Mouse (Mus musculus): ENCODE measurements around the gene Fbxo22. TPM values are rescaled to one million over a fixed set of nuclear protein-coding genes. Genes with fewer than 3 reads are reported as not detected.
A peak's percentile ranks its signal among the peaks of the same experiment; 100 is the strongest.
"Not testable (repeated sequence)": the region's sequence is repeated elsewhere in the genome, so short reads cannot be mapped to it uniquely, and the experiment has no call there.

The Fbxo22 gene
- polyA plus RNA-seq, 1 experiment from 2014 or later: 69.5 TPM

GRCm38 (mm10) chr9:55232586-55232985, 23.9 kb downstream of the Fbxo22 start:
- whole genome bisulfite sequencing: 92% methylated on average over 7 of the region's 7 CpGs
- H3K27ac ChIP-seq (ENCODE audit: low read length): no peak overlapping the region
- H3K9ac ChIP-seq (replicated peaks; ENCODE audit: low read length): no peak overlapping the region
- no peak for ATAC-seq (ENCODE audit: low FRiP score, low TSS enrichment)
- H3K4me2 ChIP-seq (replicated peaks; ENCODE audit: low read depth, low read length): no peak overlapping the region
- H3K4me3 ChIP-seq (ENCODE audit: low read length): no peak overlapping the region
- no peaks in the 10 kb centered on the region for H3K36me3 ChIP-seq (ENCODE audit: insufficient read depth, low read length)
- H3K4me1 ChIP-seq (ENCODE audit: insufficient read depth, low read length): no peaks in the 10 kb centered on the region
- H3K27me3 ChIP-seq (ENCODE audit: insufficient read depth, low read length): no peaks in the 10 kb centered on the region
- H3K9me3 ChIP-seq (ENCODE audit: low read length): 0 out of 2 replicates have a peak, but pooled peaks cover 3% of the 10 kb centered on the region

GRCm38 (mm10) chr9:55233076-55233475, 24.4 kb downstream of the Fbxo22 start:
- WGBS: 48% methylated on average over 11 of the region's 11 CpGs

GRCm38 (mm10) chr9:55236235-55237165, 27.8 kb downstream of the Fbxo22 start:
- Histone ChIP-seq H3K9me3 (ENCODE audit: low read length) (0 out of 2 replicates have a peak, but pooled peaks cover 3% of the 10 kb centered on the region), H3K4me3 (ENCODE audit: low read length) (no peak overlapping the region), H3K4me2 (replicated peaks; ENCODE audit: low read depth, low read length) (no peak overlapping the region), H3K4me1 (ENCODE audit: insufficient read depth, low read length) (no peaks in the 10 kb centered on the region), H3K9ac (replicated peaks; ENCODE audit: low read length) (no peak overlapping the region), H3K27ac (ENCODE audit: low read length) (no peak overlapping the region), H3K36me3 (ENCODE audit: insufficient read depth, low read length) (no peaks in the 10 kb centered on the region), H3K27me3 (ENCODE audit: insufficient read depth, low read length) (0 out of 2 replicates have a peak, but pooled peaks cover 3% of the 10 kb centered on the region)
- 68% methylated on average over 13 of the region's 13 CpGs for WGBS
- ATAC-seq (ENCODE audit: low FRiP score, low TSS enrichment): no peak

More at GRCm38 (mm10) chr9:55233076-55233475, 24.4 kb downstream of the Fbxo22 start:
- H3K27ac ChIP-seq (ENCODE audit: low read length); H3K4me3 ChIP-seq (ENCODE audit: low read length); H3K36me3 ChIP-seq (ENCODE audit: insufficient read depth, low read length); ATAC-seq (ENCODE audit: low FRiP score, low TSS enrichment); H3K9me3 ChIP-seq (ENCODE audit: low read length); H3K9ac ChIP-seq (replicated peaks; ENCODE audit: low read length); H3K4me1 ChIP-seq (ENCODE audit: insufficient read depth, low read length); H3K27me3 ChIP-seq (ENCODE audit: insufficient read depth, low read length): not testable (repeated sequence)
- H3K4me2 ChIP-seq (replicated peaks; ENCODE audit: low read depth, low read length): 0 out of 2 replicates have a peak overlapping the region, but pooled peaks have one; percentile 18

GRCm38 (mm10) chr9:55240852-55241251, 32.1 kb downstream of the Fbxo22 start:
- no peaks in the 10 kb centered on the region for H3K36me3 ChIP-seq (ENCODE audit: insufficient read depth, low read length)
- no peak overlapping the region for H3K27ac ChIP-seq (ENCODE audit: low read length)
- H3K9ac ChIP-seq (replicated peaks; ENCODE audit: low read length): no peak overlapping the region
- no peaks in the 10 kb centered on the region for H3K4me1 ChIP-seq (ENCODE audit: insufficient read depth, low read length)
- H3K4me3 ChIP-seq (ENCODE audit: low read length): no peak overlapping the region
- WGBS: 86% methylated on average over 5 of the region's 5 CpGs
- H3K9me3 ChIP-seq (ENCODE audit: low read length): no peaks in the 10 kb centered on the region
- H3K4me2 ChIP-seq (replicated peaks; ENCODE audit: low read depth, low read length): no peak overlapping the region
- 0 out of 2 replicates have a peak, but pooled peaks cover 3% of the 10 kb centered on the region for H3K27me3 ChIP-seq (ENCODE audit: insufficient read depth, low read length)
- no peak for ATAC-seq (ENCODE audit: low FRiP score, low TSS enrichment)

- no peaks in the 10 kb centered on the region for H3K4me1 ChIP-seq (ENCODE audit: insufficient read depth, low read length)
- H3K27ac ChIP-seq (ENCODE audit: low read length): no peak overlapping the region
- no peak overlapping the region for H3K9ac ChIP-seq (replicated peaks; ENCODE audit: low read length)
- H3K27me3 ChIP-seq (ENCODE audit: insufficient read depth, low read length): 0 out of 2 replicates have a peak, but pooled peaks cover 3% of the 10 kb centered on the region
- no peaks in the 10 kb centered on the region for H3K36me3 ChIP-seq (ENCODE audit: insufficient read depth, low read length)
- H3K9me3 ChIP-seq (ENCODE audit: low read length): no peaks in the 10 kb centered on the region
- H3K4me3 ChIP-seq (ENCODE audit: low read length): peak overlapping the region; percentile 32
- ATAC-seq (ENCODE audit: low FRiP score, low TSS enrichment): no peak
- peak overlapping the region; percentile 47 for H3K4me2 ChIP-seq (replicated peaks; ENCODE audit: low read depth, low read length)
- 38% methylated on average over 24 of the region's 24 CpGs for WGBS
Observed at GRCm38 (mm10) chr9:55241863-55242685, 33.3 kb downstream of the Fbxo22 start.

- no peaks in the 10 kb centered on the region for H3K9me3 ChIP-seq (ENCODE audit: low read length)
- no peak overlapping the region for H3K27ac ChIP-seq (ENCODE audit: low read length)
- 0 out of 2 replicates have a peak, but pooled peaks cover 3% of the 10 kb centered on the region for H3K27me3 ChIP-seq (ENCODE audit: insufficient read depth, low read length)
- WGBS: 77% methylated on average over 3 of the region's 3 CpGs
- H3K9ac ChIP-seq (replicated peaks; ENCODE audit: low read length): no peak overlapping the region
- ATAC-seq (ENCODE audit: low FRiP score, low TSS enrichment): no peak
- H3K4me1 ChIP-seq (ENCODE audit: insufficient read depth, low read length): no peaks in the 10 kb centered on the region
- H3K4me3 ChIP-seq (ENCODE audit: low read length): no peak overlapping the region
- no peaks in the 10 kb centered on the region for H3K36me3 ChIP-seq (ENCODE audit: insufficient read depth, low read length)
- H3K4me2 ChIP-seq (replicated peaks; ENCODE audit: low read depth, low read length): no peak overlapping the region
Observed at GRCm38 (mm10) chr9:55243280-55243679, 34.6 kb downstream of the Fbxo22 start.

GRCm38 (mm10) chr9:55244079-55244478, 35.4 kb downstream of the Fbxo22 start:
- H3K4me3 ChIP-seq (ENCODE audit: low read length): no peak overlapping the region
- WGBS: 76% methylated on average over 3 of the region's 3 CpGs

GRCm38 (mm10) chr9:55245057-55245750, 36.5 kb downstream of the Fbxo22 start:
- ATAC-seq (ENCODE audit: low FRiP score, low TSS enrichment); H3K27ac ChIP-seq (ENCODE audit: low read length); H3K36me3 ChIP-seq (ENCODE audit: insufficient read depth, low read length); H3K9ac ChIP-seq (replicated peaks; ENCODE audit: low read length); H3K4me1 ChIP-seq (ENCODE audit: insufficient read depth, low read length); H3K4me3 ChIP-seq (ENCODE audit: low read length); H3K4me2 ChIP-seq (replicated peaks; ENCODE audit: low read depth, low read length); H3K9me3 ChIP-seq (ENCODE audit: low read length); H3K27me3 ChIP-seq (ENCODE audit: insufficient read depth, low read length): not testable (repeated sequence)
- WGBS: 73% methylated on average over 1 of the region's 1 CpGs

More at GRCm38 (mm10) chr9:55244079-55244478, 35.4 kb downstream of the Fbxo22 start:
- no peak overlapping the region for H3K9ac ChIP-seq (replicated peaks; ENCODE audit: low read length)
- H3K9me3 ChIP-seq (ENCODE audit: low read length): no peaks in the 10 kb centered on the region
- no peak overlapping the region for H3K4me2 ChIP-seq (replicated peaks; ENCODE audit: low read depth, low read length)
- no peak overlapping the region for H3K27ac ChIP-seq (ENCODE audit: low read length)
- 0 out of 2 replicates have a peak, but pooled peaks cover 3% of the 10 kb centered on the region for H3K27me3 ChIP-seq (ENCODE audit: insufficient read depth, low read length)
- ATAC-seq (ENCODE audit: low FRiP score, low TSS enrichment): no peak
- H3K36me3 ChIP-seq (ENCODE audit: insufficient read depth, low read length): no peaks in the 10 kb centered on the region
- H3K4me1 ChIP-seq (ENCODE audit: insufficient read depth, low read length): no peaks in the 10 kb centered on the region

- no peak overlapping the region for H3K27ac ChIP-seq (ENCODE audit: low read length)
- no peak overlapping the region for H3K4me2 ChIP-seq (replicated peaks; ENCODE audit: low read depth, low read length)
- no peak overlapping the region for H3K4me3 ChIP-seq (ENCODE audit: low read length)
- H3K9me3 ChIP-seq (ENCODE audit: low read length): no peaks in the 10 kb centered on the region
- no peaks in the 10 kb centered on the region for H3K27me3 ChIP-seq (ENCODE audit: insufficient read depth, low read length)
- no peak overlapping the region for H3K9ac ChIP-seq (replicated peaks; ENCODE audit: low read length)
- WGBS: 42% methylated on average over 8 of the region's 8 CpGs
- ATAC-seq (ENCODE audit: low FRiP score, low TSS enrichment): no peak
- no peaks in the 10 kb centered on the region for H3K36me3 ChIP-seq (ENCODE audit: insufficient read depth, low read length)
- H3K4me1 ChIP-seq (ENCODE audit: insufficient read depth, low read length): no peaks in the 10 kb centered on the region
Observed at GRCm38 (mm10) chr9:55246440-55246839, 37.7 kb downstream of the Fbxo22 start.
